Mouse (Mus musculus): Measurements from ENCODE around the gene Wdr64.

Wdr64 gene

DNA sequence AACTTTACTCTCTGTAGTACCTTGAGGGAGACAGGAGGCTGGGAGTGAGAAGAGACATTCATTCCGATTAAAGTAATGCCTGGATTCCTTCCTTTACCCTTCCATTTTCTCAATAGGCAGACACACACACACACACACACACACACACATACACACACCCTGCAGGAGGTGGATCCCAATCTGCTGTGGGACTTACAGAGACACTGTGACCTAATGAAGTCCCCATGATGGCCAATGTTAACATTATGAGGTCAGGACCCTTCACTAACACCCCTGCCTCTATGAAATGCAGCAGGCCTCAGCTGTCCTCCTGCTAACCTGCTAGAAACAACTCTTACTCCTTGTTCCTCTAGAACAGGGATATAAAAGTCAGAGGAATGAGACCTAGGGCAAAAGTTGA, at the start of gene Wdr64:
Gene Wdr64 (plus strand): TSS at position 301 of the 400 bp plus-strand sequence.
- no peak for DNase-seq (ENCODE audit: low spot score in 2 of 2)

DNA sequence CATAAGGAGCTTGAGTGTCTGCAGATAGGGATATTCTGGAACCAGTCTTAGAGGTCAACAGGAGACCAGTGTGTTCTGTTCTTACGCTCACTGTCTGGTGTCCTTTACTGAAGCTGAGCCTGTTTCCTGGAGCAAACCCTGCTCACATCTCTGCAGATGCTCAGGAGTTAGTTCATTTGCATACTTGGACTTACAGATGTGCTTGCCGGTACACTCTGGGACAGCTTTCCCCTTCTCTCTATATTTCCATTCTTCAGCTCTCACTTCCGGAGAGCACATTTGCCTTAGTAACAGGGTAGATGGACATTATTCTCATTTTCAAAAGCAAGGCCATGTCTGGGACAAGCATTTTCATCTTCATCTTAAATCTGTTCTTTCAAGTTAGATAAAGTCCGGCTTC, 49.8 kb upstream of the Wdr64 start:
- no peak for DNase-seq (ENCODE audit: low spot score in 2 of 2)

DNA sequence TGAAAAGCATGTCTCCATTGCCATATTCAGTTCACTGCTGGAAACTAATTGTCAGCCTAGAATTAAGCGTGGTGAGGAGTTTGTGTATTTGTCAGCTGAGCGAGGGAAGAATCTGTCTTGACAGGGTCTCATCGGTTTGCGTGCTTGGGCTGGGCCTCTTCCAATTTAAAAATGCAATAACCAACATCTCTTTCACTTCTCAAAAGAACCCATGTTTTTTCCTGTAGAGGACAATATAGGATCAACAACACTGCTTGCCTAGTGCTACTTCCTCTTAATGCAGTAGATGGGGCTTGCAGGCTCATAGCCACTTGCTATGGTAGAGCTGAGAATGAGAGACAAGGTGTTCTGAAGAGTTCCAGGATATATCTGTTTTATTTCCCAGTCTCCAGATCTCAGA, 38.5 kb upstream of the Wdr64 start:
- peak; percentile 67 to 75 for DNase-seq (ENCODE audit: low spot score in 2 of 2)

DNA sequence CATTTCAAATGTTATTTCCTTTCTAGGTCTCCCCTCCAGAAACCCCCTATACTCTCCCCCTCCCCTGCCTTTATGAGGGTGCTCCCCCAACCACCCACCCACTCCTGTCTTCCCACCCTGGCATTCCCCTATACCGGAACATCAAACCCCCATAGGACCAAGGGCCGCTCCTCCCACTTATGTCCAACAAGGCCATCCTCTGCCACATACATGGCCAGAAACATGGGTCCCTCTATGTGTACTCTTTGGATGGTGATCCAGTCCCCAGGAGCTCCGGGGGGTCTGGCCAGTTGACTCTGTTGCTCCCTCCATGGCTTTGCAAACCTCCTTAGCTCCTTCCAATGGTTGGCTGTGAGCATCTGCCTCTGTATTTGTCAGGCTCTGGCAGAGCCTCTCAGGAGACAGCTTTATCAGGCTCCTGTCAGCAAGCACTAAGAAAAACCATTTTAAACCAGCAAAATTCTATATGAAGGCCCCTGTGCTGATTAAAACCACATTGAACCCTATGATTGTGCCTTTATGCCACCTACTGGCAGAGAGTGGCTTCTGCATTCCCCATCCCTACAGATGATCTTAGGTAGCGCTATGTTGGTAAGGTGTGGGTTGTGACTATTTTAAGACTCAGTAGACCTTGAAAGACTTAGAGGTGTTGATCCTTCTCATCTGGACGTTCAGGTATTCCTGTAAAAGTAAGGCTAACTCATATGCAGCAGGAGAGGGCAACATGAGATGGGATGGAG, 29.6 kb upstream of the Wdr64 start:
- DNase-seq (ENCODE audit: low spot score in 2 of 2): peak; percentile 56 to 58

DNA sequence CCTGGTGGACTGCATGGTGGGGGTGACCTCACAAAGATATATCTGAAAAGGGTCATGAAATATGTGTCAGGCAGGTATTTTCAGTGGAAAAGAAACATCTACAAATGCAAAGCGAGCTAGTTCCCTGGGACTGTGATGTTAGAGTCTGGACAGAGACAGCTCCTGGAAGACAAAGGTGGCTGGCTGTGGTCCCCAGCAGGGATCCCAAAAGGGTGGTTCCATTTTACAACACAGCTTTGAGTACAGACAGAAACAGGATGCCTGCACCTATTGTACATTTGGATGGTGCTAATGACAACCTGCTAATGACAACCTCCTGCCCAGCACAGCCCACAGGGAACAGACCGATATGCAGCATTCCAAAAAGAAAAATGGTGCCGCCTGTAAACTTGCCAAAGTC, 28.9 kb upstream of the Wdr64 start:
- DNase-seq (ENCODE audit: low spot score in 2 of 2): no peak

DNA sequence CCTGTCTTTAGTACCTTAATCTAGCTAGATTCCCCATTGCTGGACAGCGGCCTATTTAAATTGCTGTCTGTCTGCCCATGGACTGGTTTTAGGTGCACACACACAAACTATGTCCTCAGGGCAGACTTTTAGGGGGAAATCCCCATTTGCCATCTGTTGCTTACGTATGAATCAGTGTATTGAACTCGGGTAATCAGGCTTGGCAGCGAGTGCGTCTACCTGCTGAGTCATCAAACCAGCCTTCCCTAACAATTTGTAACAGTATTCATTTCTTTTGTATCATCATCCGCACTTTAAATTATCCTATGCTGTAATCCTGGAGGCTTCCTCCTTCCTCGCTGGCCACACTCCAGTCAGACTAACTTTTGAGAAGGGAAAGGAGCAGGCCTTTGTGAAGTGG, 28.4 kb upstream of the Wdr64 start:
- DNase-seq (ENCODE audit: low spot score in 2 of 2): no peak

DNA sequence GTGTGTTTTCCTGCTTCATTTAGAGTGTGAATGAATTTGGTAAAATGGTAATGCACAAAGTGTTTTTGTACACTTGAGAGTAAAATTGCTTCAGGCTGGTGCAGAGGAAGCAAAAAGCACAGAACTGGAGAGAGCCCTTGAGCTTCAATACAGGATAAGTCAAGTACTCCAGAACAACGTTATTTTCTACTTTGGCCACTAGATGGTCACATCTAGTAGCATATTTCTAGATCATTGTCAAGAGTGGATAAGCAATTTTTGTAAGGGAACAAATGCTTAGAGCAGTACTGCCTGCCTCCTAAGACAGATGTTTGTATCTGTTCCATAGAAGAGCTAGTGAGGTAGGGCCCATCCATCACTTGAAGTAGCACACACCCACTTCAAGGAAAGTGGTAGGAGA, 26.8 kb upstream of the Wdr64 start:
- no peak for DNase-seq (ENCODE audit: low spot score in 2 of 2)

DNA sequence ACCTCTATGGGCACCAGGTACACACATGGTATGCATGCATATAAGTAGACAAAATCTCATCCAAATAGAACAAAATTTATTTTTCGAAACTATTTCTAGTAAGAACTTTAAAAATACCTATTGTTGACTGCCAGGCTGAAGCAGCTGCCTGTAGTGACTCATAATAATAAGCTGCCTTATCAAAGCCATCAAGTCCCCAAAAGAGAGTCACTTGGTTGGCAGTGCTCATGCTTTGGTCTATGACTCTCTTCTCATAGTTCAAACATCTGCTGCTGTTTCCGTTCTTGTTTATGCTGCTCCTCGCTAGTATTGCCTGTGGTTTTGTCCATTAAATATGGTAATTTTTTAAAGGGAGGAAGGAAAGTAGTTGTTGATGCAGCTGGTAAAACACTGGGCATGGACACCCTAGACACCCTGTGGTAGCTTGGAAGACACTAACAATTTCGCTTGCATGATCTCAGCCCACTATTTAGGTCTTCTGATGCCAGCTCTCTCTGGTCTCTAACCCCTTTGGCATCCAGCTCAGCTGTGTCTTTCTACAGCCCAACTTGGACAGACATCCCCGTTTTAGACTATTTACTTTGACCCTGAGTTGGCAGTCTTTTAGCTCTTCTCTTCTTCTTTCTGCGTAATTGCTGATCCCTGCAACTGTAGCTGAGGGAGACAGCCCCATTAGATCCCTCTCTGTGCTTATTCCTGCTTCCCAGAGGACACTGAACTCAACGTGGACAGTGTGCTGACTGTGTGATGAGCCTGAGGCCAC, 24.6 kb upstream of the Wdr64 start:
- DNase-seq (ENCODE audit: low spot score in 2 of 2): no peak

DNA sequence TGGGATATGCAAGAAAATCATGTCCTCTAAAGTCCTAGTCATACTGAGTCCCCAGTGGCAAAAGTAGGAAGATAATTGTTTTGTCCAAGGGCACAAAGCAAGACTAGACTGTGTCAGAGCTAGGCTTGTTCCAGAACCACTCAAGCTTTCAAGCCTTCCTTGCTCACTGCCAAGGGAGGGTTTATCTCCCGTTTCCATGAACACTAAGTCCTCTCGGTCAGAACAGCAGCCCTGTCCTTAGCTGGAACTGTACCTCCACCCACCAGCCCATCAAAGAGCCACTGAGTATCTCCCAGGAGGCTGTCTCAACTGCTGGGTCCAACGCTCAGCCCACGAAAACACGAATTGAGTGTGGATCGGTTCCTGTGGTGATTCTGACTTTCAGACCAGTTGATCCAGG, 23.3 kb upstream of the Wdr64 start:
- no peak for DNase-seq (ENCODE audit: low spot score in 2 of 2)

DNA sequence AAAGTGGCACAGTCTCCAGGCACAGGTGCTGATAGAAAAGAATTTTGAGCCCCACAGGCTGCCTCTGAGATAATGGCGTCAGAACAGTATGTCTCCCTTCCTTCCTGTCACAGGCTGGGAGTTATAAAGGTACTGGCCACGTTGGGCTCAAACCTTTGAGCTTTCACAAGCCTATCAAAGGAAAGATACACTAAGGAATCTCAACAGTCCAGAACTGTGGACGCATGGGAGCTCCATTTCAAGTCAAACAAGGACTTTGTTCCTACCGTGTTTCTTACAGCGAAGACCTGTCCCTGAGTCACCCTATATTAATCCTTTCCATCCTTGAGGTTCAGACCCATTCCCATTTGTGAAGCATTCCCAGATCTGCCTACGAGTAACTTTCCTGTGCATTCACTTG, 20.9 kb upstream of the Wdr64 start:
- DNase-seq (ENCODE audit: low spot score in 2 of 2): no peak

DNA sequence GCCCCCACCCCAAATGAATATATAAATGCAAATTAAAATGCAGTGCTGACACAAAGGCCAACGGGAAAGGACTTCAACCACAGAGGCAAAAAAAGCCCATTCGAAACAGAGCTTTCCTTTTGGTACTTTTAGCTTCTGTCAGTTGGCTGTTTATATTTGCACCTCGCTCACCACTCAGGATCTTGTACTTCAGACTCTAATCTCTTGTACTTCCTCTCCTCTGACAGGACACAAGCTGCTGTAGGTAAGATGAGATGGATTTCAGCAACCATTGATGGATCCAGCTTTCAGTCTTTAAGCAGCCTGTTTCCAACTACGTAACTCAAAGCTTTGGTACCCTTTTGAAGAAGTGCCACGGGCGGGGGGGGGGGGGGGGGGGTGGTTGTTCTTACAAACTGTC, 17.4 kb upstream of the Wdr64 start:
- DNase-seq (ENCODE audit: low spot score in 2 of 2): no peak

DNA sequence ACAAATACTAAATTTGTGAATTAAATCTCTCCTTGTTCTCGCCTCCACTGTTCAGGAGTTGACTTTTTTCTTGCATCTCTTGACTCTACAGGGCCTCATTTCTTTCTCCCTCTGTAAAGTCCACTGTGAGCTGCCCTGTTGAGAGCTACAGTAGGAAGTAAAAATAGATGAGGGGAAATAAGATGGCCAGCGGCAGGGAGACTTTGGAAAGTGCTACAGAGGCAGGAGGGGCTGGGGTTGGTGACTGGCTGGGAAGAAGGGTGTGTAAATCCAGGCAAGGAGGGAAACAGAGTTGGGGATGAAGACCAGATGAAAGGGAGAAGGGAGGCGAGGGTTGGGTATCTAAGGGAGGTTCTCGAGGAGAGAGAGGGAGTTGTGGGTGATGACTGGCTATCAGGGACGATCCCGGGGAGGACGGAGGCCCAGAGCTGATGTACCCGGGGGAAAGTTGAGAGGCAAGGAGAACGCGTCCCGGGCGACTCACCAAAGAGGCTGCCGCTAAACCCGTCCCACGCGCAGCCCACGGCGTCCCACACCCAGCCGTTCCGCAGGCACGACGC, 6.6 kb upstream of the Wdr64 start:
- no peak for DNase-seq (ENCODE audit: low spot score in 2 of 2)

DNA sequence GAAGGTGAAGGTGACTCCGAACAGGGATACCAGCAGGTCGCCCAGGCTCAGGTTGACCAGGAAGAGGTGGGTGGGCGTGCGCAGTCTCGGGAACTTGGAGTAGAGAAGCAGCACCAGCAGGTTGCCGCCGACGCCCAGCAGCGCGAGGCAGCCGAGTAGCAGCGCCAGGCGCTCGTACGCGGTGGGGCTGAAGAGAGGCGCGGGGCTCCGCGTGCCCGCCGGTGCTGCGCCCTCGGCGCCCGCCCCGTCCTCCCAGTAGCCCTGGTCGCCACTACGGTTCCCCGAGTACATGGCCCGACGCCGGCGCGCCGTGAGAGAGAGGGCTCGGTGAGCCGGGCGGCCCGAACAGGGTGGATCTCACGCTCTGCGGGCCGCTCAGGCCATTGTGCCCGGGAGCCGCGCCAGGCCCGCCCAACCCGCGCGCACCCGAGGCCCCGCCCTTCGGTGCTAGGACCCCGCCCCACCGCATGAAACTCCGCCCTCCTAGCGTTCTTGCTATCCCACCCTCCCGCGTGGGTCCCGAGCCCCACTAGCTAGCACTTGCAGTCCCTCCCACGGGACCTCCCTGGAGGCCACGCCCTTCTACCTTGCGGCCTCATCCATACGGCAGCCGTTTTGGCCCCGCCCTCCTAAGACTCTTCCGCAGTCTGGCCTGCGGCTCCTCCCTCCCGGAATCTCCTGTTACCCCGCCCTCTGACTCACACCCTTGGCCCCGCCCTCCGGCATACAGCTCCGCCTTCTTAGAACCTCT, 6.0 kb upstream of the Wdr64 start, which contains the start of the genes Opn3 and Chml:
Gene Opn3 (minus strand): TSS at position 531 of the 751 bp plus-strand sequence.
Gene Chml (minus strand): TSS at position 656 of the 751 bp plus-strand sequence.
- DNase-seq (ENCODE audit: low spot score in 2 of 2): peak; percentile 100

DNA sequence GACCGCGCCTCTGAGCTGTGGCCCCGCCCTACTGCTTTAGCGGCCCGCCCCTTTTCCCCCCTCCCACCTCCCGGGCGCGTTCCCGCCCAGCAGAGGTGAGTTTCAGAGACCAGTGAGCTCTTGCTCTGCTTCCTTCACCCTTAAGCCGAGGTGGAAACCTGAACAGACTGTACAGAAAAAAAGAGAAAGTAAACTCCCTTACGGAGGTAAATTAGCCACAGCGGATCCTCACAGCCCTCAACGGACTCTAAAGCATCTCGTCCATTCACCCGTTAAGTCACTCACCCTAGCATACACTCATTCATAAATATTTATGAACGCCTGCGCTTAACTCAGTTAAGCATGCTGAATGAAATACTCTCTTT, 5.4 kb upstream of the Wdr64 start:
- DNase-seq (ENCODE audit: low spot score in 2 of 2): no peak

DNA sequence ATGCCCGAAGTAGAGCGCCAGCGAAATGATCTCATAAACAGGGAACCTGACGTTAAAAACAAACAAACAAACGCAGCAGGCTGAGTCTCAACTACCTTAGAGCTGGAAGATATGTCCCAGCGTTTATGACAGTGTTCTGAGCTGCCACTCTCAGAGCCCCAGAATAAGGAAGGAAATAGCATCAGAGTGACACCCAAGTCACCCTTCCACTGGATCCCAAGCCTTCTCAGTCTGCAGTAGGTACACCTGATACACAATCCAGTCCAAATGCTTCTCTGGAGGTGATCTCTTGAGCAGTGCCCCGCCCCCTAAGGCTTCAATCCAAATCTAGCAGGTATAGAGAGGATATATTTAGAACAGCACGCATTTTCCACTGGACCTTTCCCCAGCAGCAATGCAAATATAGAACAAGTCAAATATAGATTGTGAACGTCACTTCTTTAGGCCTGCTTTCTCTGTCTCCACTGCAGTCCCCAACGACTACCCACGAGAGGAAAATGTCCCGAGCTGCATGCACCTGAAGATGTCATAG, 4.9 kb upstream of the Wdr64 start:
- no peak for DNase-seq (ENCODE audit: low spot score in 2 of 2)

DNA sequence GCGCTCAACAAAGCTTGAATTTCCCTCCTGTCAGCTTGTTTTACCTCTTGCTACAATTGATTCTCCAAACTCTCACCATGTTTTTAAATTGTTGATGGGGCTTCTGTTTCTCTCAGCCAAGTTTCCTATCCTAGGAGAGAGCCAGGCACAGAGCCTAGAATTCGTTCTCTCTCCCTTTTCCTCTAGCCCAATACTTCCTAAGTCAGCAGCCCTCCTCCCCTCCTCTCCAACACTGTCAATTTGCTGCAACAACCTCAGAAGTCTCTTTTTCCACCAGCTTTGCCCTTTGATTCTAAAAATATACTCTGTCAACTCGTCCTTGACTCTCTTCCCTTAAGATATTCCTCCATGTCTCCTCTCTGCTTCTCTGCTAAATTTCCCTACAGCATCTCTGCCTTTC, 982 bp downstream of the Wdr64 start:
- DNase-seq (ENCODE audit: low spot score in 2 of 2): no peak

DNA sequence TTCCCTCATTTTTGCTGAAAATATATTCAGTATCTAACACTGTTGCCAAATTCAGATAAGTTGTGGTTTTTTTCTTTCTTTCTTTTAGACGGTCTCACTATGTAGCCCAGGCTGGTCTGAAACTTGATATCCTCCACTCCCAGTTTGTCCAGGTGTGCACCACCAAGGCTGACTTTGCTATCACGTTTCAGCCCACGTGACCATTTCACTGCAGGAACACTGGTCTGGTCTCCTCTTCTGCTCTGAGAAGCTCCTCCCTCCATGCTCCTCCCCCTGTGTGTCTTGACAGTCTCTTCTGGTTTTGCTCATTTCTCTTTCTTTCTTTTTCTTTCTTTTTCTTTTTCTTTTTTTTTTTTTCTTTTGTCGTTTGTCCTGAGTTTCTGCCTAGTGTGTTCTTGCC, 1.4 kb downstream of the Wdr64 start:
- no peak for DNase-seq (ENCODE audit: low spot score in 2 of 2)

DNA sequence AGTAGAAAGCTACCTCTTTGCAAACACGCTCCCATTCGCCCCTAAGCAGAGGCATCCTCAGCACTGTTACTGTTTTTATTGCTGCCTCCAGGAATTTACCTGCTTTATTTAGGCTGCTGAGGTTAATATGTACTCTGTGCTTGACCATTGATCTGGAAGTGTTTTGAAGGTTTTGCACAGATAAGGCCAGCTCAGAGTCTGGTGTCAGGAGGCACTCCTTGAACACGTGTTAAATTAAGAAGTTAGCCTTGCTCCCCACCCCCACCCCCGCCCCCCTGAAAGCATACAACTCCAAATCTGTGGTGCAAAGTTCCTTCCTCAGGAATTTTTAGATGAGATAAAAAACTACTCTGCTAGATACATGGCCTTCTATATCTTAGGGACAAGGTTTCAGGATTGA, 2.8 kb downstream of the Wdr64 start:
- DNase-seq (ENCODE audit: low spot score in 2 of 2): no peak

DNA sequence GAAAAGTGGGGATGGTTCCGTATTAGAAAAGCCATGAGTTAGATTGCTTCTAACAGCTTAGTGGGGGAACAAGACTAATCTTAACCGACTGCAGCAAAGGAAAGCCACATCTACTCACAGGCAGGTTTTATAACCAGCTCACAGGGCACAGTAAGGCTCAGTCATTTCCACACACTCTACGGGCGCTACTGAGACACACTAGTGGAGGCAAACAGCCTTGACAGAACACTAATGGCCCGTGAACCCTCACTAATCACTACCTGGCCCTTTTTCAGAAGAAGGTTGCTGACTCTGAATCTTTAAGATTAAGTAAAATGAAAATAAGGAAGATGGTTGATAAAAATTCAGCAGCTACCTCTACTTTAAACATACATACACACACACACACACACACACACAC, 9.2 kb downstream of the Wdr64 start:
- no peak for DNase-seq (ENCODE audit: low spot score in 2 of 2)

DNA sequence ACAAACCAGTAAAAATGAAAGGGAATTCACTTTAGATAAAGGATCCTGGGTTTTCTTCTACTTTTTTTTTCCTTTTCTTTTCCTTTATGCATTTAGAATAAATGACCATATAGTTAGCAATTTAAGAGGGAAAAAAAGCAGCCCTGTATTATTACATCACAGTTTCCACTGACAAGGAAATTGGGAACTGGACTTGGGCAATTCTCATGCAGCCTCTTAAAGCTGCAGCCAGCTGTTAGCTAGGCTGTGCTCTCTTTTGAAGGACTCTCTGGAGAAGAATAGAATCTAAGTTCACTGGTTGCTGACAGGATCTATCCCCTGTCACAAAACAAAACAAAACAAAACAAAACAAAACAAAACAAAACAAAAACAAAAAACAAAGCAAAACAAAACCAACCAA, 9.6 kb downstream of the Wdr64 start:
- no peak for DNase-seq (ENCODE audit: low spot score in 2 of 2)

DNA sequence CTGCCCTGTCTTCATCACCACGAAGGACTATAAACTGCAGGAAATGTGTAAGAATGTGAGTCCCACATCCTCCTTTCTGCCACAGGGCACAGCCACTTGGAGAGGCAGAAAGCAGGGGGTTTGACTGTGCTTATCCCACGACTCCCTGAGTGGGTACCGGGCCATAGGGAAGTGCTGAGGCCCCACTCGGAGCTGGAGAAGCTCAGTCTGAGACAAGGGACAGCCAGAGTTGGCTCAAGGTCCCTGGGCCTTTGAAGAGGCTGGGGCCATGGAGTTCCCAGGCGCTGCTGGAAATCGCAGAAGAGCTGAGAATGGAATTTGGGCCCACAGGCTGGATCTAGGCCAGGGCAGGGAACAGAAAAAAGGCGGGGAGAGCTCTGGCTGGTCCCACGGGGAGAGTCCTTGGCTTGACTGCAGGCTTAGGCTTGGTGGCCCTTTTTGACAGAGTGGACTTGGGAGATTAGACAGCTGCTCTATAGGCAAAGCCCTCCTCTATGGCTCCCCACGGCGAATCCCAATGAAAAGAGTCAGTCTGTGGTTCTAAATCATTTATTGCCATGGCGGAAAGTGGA, 14.0 kb downstream of the Wdr64 start:
- DNase-seq (ENCODE audit: low spot score in 2 of 2): no peak

DNA sequence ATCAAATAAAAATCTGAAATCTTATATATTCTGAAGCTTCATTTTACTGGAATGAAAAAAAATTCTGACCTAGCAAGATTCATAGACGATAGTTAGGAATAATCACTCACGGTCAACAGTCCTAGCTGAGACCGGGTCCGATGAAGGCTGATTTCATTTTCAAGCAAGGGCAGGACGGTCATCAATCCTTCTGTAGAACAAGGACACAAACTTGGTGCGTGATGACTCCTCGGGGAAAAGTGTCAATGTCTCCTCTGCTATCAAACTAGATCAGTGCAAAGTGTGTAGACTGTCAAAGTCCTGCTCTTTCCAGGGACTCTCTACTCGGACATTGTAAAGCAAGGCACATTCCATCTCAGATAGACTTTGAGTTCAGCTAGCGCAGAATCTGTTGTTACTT, 18.4 kb downstream of the Wdr64 start:
- DNase-seq (ENCODE audit: low spot score in 2 of 2): no peak
